Mouse (Mus musculus) hindbrain, embryonic 13.5 days (tissue): ENCODE results near the gene Dbnl. TPM values are rescaled to one million over a fixed set of nuclear protein-coding genes. Genes with fewer than 3 reads are reported as not detected.

ENCODE experiments used
- ATAC-seq: fragments of 200-750 bp; cut with Nextera tagmentation; 2 replicates; pipeline ENCODE4 v1.8.0; 2017; ENCODE audit warnings: moderate TSS enrichment; ENCODE audit not compliant: low FRiP score
- H3K27ac ChIP-seq: fragments of 300-500 bp; sonication (generic); 2 replicates; pipeline ENCODE4 v1.5.1; 2015; ENCODE audit warnings: inconsistent platforms, mild to moderate bottlenecking, moderate library complexity
- H3K27me3 ChIP-seq: fragments of 300-500 bp; sonication (generic); 2 replicates; pipeline ENCODE4 v1.6.1; 2015; ENCODE audit warnings: mild to moderate bottlenecking, inconsistent platforms
- H3K36me3 ChIP-seq: fragments of 300-500 bp; sonication (generic); 2 replicates; pipeline ENCODE4 v1.6.1; 2015; ENCODE audit warnings: mild to moderate bottlenecking, inconsistent platforms
- H3K4me1 ChIP-seq: fragments of 300-500 bp; sonication (generic); replicated peaks from 2 replicates; pipeline ENCODE4 v1.6.1; 2015; ENCODE audit warnings: inconsistent platforms
- H3K4me2 ChIP-seq: fragments of 300-500 bp; sonication (generic); 2 replicates; pipeline ENCODE4 v1.6.1; 2015; ENCODE audit warnings: inconsistent platforms, mild to moderate bottlenecking, moderate library complexity
- H3K4me3 ChIP-seq: fragments of 300-500 bp; sonication (generic); 2 replicates; pipeline ENCODE4 v1.5.1; 2015; ENCODE audit warnings: mild to moderate bottlenecking, inconsistent platforms
- H3K9ac ChIP-seq: fragments of 300-500 bp; sonication (generic); 2 replicates; pipeline ENCODE4 v1.6.1; 2015; ENCODE audit warnings: mild to moderate bottlenecking, inconsistent platforms
- H3K9me3 ChIP-seq: fragments of 300-500 bp; sonication (generic); 2 replicates; pipeline ENCODE4 v1.6.1; 2016; ENCODE audit warnings: inconsistent platforms
- WGBS: fragments of 180-500 bp; shearing (Covaris S2); methylation state at CpG from one replicate; pipeline ENCODE4 v1.1.7; 2015; 5-methylcytosine and 5-hydroxymethylcytosine counted together
- polyA plus RNA-seq: library from polyadenylated mRNA; unstranded; fragments of >200 nt; fragmentation: Nextera tagmentation; extraction: Ambion mirVana; gene quantifications from 2 replicates; pipeline ENCODE4 v1.2.1, GENCODE M21; 2015

Dbnl gene
- polyA plus RNA-seq, 1 experiment from 2014 or later = 142 TPM

GRCm38 (mm10) chr11:5778481-5778880 lies 9.8 kb upstream of the Dbnl start:
- no peaks in the 10 kb centered on the region for H3K4me1 ChIP-seq
- 74% methylated on average over 2 of the region's 2 CpGs for WGBS
- ATAC-seq = no peak

GRCm38 (mm10) chr11:5780035-5780499 lies 8.2 kb upstream of the Dbnl start:
- H3K27ac ChIP-seq = no peak overlapping the region
- ATAC-seq = no peak
- H3K4me1 ChIP-seq = no peaks in the 10 kb centered on the region
- WGBS = 89% methylated on average over 6 of the region's 6 CpGs
- H3K27me3 ChIP-seq = no peaks in the 10 kb centered on the region
- no peak overlapping the region for H3K4me3 ChIP-seq
- H3K4me2 ChIP-seq = no peak overlapping the region
- H3K9me3 ChIP-seq = no peaks in the 10 kb centered on the region
- peaks cover 19% of the 10 kb centered on the region for H3K36me3 ChIP-seq
- H3K9ac ChIP-seq = no peak overlapping the region

More at GRCm38 (mm10) chr11:5778481-5778880, 9.8 kb upstream of the Dbnl start:
- Histone ChIP-seq H3K27ac (no peak overlapping the region), H3K9me3 (no peaks in the 10 kb centered on the region), H3K4me2 (no peak overlapping the region), H3K36me3 (peaks cover 19% of the 10 kb centered on the region), H3K4me3 (no peak overlapping the region), H3K27me3 (no peaks in the 10 kb centered on the region), H3K9ac (no peak overlapping the region)

GRCm38 (mm10) chr11:5782199-5782944 lies 5.9 kb upstream of the Dbnl start:
- H3K36me3 ChIP-seq = peaks cover 19% of the 10 kb centered on the region
- no peak overlapping the region for H3K4me3 ChIP-seq
- H3K4me1 ChIP-seq = peaks cover 4% of the 10 kb centered on the region
- no peaks in the 10 kb centered on the region for H3K27me3 ChIP-seq
- WGBS = 78% methylated on average over 8 of the region's 8 CpGs
- no peak overlapping the region for H3K27ac ChIP-seq
- no peak overlapping the region for H3K9ac ChIP-seq
- no peak overlapping the region for H3K4me2 ChIP-seq
- ATAC-seq = no peak
- no peaks in the 10 kb centered on the region for H3K9me3 ChIP-seq

- ATAC-seq = no peak
Measured at GRCm38 (mm10) chr11:5785732-5786131, 2.6 kb upstream of the Dbnl start.

GRCm38 (mm10) chr11:5787671-5788055 lies 625 bp upstream of the Dbnl start:
- H3K36me3 ChIP-seq = peaks cover 17% of the 10 kb centered on the region
- H3K9me3 ChIP-seq = no peaks in the 10 kb centered on the region
- 41% methylated on average over 8 of the region's 8 CpGs for WGBS
- H3K4me3 ChIP-seq = peak overlapping the region; percentile 73
- H3K27ac ChIP-seq = peak overlapping the region; percentile 94
- no peak for ATAC-seq
- peak overlapping the region; percentile 85 for H3K9ac ChIP-seq
- no peaks in the 10 kb centered on the region for H3K27me3 ChIP-seq
- peak overlapping the region; percentile 89 for H3K4me2 ChIP-seq
- peaks cover 33% of the 10 kb centered on the region for H3K4me1 ChIP-seq

More at GRCm38 (mm10) chr11:5785732-5786131, 2.6 kb upstream of the Dbnl start:
- H3K27me3 ChIP-seq = no peaks in the 10 kb centered on the region
- peaks cover 29% of the 10 kb centered on the region for H3K4me1 ChIP-seq
- H3K4me2 ChIP-seq = no peak overlapping the region
- H3K27ac ChIP-seq = no peak overlapping the region
- peaks cover 12% of the 10 kb centered on the region; the same call in 1 of the 2 replicates for H3K36me3 ChIP-seq
- no peaks in the 10 kb centered on the region for H3K9me3 ChIP-seq
- no peak overlapping the region for H3K9ac ChIP-seq
- no peak overlapping the region for H3K4me3 ChIP-seq

- Histone ChIP-seq H3K27ac (peak overlapping the region; percentile 94), H3K9me3 (no peaks in the 10 kb centered on the region), H3K27me3 (no peaks in the 10 kb centered on the region), H3K4me2 (peak overlapping the region; percentile 89), H3K4me3 (peak overlapping the region; percentile 73), H3K36me3 (peaks cover 31% of the 10 kb centered on the region), H3K9ac (peak overlapping the region; percentile 85), H3K4me1 (peaks cover 33% of the 10 kb centered on the region)
- no peak for ATAC-seq
- WGBS = 77% methylated on average over 6 of the region's 6 CpGs
Measured at GRCm38 (mm10) chr11:5789071-5789753, 924 bp downstream of the Dbnl start.

GRCm38 (mm10) chr11:5789754-5790333 lies 1.6 kb downstream of the Dbnl start:
- ATAC-seq = no peak
- H3K27ac ChIP-seq = no peak overlapping the region
- peaks cover 33% of the 10 kb centered on the region for H3K4me1 ChIP-seq
- H3K27me3 ChIP-seq = no peaks in the 10 kb centered on the region
- peak overlapping the region; percentile 85 for H3K9ac ChIP-seq
- H3K4me3 ChIP-seq = peak overlapping the region; percentile 73
- peaks cover 37% of the 10 kb centered on the region for H3K36me3 ChIP-seq
- WGBS = 95% methylated on average over 3 of the region's 3 CpGs
- H3K9me3 ChIP-seq = no peaks in the 10 kb centered on the region
- H3K4me2 ChIP-seq = peak overlapping the region; percentile 89

GRCm38 (mm10) chr11:5790431-5790830 lies 2.1 kb downstream of the Dbnl start:
- Histone ChIP-seq H3K27me3 (no peaks in the 10 kb centered on the region), H3K4me1 (peaks cover 33% of the 10 kb centered on the region), H3K4me3 (no peak overlapping the region), H3K4me2 (no peak overlapping the region), H3K36me3 (peaks cover 43% of the 10 kb centered on the region), H3K27ac (no peak overlapping the region), H3K9me3 (no peaks in the 10 kb centered on the region), H3K9ac (no peak overlapping the region)
- WGBS = 100% methylated on average over 1 of the region's 1 CpGs
- ATAC-seq = no peak

- WGBS = 93% methylated on average over 9 of the region's 9 CpGs
- no peak overlapping the region for H3K9ac ChIP-seq
Measured at GRCm38 (mm10) chr11:5795290-5795689, 7.0 kb downstream of the Dbnl start.

GRCm38 (mm10) chr11:5795706-5796105 lies 7.4 kb downstream of the Dbnl start:
- WGBS = 89% methylated on average over 7 of the region's 7 CpGs
- no peak overlapping the region for H3K4me3 ChIP-seq
- H3K9me3 ChIP-seq = no peaks in the 10 kb centered on the region
- no peak for ATAC-seq
- H3K9ac ChIP-seq = no peak overlapping the region
- H3K4me1 ChIP-seq = 0 out of 2 replicates have a peak, but pooled peaks cover 4% of the 10 kb centered on the region
- peaks cover 92% of the 10 kb centered on the region for H3K36me3 ChIP-seq
- H3K27me3 ChIP-seq = no peaks in the 10 kb centered on the region
- no peak overlapping the region for H3K27ac ChIP-seq
- no peak overlapping the region for H3K4me2 ChIP-seq

More at GRCm38 (mm10) chr11:5795290-5795689, 7.0 kb downstream of the Dbnl start:
- no peak for ATAC-seq
- Histone ChIP-seq H3K4me1 (peaks cover 8% of the 10 kb centered on the region; the same call in 1 of the 2 replicates), H3K4me3 (no peak overlapping the region), H3K27ac (no peak overlapping the region), H3K4me2 (no peak overlapping the region), H3K9me3 (no peaks in the 10 kb centered on the region), H3K27me3 (no peaks in the 10 kb centered on the region), H3K36me3 (peaks cover 90% of the 10 kb centered on the region)

- peaks cover 94% of the 10 kb centered on the region for H3K36me3 ChIP-seq
- H3K27ac ChIP-seq = no peak overlapping the region
- no peaks in the 10 kb centered on the region for H3K4me1 ChIP-seq
- H3K4me3 ChIP-seq = no peak overlapping the region
- H3K9me3 ChIP-seq = no peaks in the 10 kb centered on the region
- WGBS = 81% methylated on average over 15 of the region's 15 CpGs
- H3K9ac ChIP-seq = no peak overlapping the region
- ATAC-seq = no peak
- H3K4me2 ChIP-seq = no peak overlapping the region
- no peaks in the 10 kb centered on the region for H3K27me3 ChIP-seq
Measured at GRCm38 (mm10) chr11:5796939-5797338, 8.7 kb downstream of the Dbnl start.

- H3K27ac ChIP-seq = no peak overlapping the region
- no peaks in the 10 kb centered on the region for H3K9me3 ChIP-seq
- H3K4me2 ChIP-seq = no peak overlapping the region
- WGBS = 83% methylated on average over 11 of the region's 11 CpGs
- no peaks in the 10 kb centered on the region for H3K4me1 ChIP-seq
- no peaks in the 10 kb centered on the region for H3K27me3 ChIP-seq
- no peak overlapping the region for H3K4me3 ChIP-seq
- peaks cover 90% of the 10 kb centered on the region for H3K36me3 ChIP-seq
- ATAC-seq = no peak
- no peak overlapping the region for H3K9ac ChIP-seq
Measured at GRCm38 (mm10) chr11:5797371-5797770, 9.1 kb downstream of the Dbnl start.
